Mouse (Mus musculus) lung, adult 18-20 months (tissue): ENCODE measurements around the gene 1700029J07Rik.
A peak's percentile ranks its signal among the peaks of the same experiment; 100 is the strongest.

ENCODE experiments used
- DNase-seq, 2 experiments: peaks; one replicate each; pipeline ENCODE4 v3.0.0; 2022; ENCODE audit warnings: mixed read lengths in 2 of 2

The 1700029J07Rik gene

DNA sequence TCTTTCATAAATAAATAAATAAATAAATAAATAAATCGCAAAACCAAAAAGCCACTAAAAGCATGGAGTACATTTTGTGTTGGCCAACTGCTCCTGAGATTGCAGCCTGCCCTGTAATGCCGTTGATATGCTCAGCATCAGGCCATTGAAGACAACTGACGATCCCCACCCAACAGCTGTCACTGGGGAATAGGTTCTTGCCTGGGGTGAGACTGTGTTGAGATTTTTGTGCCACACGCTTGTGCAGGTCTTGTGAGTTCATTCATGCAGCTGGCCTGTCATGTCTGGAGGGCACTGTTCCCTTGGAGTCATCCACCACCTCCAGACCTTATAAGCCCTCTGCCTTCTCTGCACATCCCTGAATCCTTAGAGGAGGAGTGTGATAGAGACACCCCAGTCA lies 28.8 kb downstream of the 1700029J07Rik start:
- DNase-seq, result no peak

DNA sequence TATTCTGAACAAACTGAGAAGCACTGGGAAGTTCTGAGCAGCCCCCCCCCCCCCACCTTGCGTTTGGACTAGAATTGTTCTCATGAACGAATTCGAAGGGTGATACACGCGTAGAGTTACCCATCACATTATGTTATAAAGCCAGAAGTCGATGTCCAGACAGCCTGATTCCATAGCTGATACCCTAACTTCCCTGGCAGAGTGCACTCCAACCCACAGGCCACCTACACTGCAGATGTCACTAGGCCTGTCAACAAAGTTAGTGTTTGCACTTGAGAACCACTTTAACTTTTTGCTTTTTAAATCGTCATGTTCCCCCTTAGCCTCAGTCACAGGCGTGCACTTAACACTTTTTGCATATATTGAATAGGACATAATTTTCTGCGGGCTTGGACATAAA lies 38.1 kb downstream of the 1700029J07Rik start:
- no peak for DNase-seq

DNA sequence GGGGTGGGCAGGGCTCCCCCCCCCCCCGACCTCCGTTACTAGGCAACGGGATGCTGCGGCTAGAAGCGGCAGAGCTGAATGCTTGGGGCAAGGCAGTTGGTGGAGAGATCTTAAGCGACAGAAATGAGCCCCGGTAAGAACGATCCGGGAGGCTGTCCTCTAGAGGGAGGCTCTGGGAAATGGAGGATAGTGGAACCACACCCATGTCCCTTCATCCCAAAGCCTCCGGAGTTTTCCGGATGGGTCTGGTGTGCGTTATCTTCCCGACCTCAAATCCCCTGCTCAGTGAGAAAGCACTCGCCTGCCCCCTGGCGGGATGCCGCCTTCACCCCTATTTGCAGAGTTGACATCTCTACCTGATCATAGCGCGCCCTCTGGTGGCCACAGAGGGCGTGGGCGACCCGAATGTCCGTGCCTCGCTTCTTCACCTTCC lies 40.5 kb downstream of the 1700029J07Rik start, which contains the start of gene Ccdc110:
Gene Ccdc110, plus strand, starts transcription at position 38 of the 433 bp plus-strand sequence.
- peak; percentile 89 to 93 for DNase-seq

DNA sequence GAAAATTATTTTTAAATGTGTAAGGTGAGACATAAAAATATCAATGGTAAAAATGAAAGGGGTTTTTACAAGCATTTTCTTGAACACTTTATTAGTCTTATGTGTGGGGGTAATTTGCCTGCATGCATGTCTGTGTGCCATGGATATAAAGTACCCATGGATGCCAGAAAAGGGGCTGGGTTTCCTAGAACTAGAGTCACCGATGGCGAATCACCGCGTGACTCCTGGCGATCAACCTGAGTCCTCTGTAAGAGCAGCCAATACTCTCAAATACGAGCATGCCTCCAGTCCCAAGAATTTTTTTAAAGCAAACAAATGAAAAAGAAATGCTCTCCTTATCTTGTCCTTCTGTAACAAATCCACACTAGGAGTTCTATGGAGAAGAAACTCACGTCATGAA lies 52.9 kb downstream of the 1700029J07Rik start:
- no peak for DNase-seq

DNA sequence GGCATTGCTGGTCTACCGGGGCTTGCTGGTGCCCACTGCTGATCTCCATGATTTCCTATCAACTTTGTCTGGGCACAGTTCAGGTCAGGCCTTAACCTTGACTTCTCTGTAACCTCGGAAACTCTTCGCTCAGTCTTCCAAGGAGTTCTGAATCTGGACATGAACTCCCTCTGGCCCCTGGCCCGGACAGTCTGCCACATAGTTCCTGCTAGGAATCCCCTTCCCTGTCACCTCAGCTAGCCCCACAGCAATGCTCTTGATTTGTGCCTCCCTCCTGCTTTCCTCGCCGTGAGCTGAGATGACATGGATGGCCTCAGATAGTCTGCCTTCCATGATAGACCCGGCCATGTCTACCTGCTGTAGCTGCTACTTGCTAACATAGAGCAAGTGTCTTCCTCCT lies 54.7 kb downstream of the 1700029J07Rik start:
- DNase-seq, result no peak

DNA sequence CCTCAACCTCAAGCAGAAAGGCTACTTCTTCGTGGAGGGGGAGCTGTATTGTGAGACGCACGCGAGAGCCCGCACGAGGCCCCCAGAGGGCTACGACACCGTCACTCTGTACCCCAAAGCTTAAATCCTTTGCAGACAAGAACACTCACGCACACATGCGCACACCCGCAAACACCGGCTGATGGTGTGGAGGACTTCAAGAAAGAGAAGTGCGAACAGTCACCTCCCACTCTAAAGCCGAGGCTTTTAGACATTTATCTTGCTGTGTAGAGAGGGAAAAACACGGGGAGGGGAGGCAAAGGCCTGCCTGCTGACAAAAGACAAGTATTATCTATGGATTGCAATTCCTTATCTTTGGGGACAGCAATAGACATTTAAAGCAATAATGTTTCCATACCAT lies 56.2 kb downstream of the 1700029J07Rik start:
- no peak for DNase-seq

DNA sequence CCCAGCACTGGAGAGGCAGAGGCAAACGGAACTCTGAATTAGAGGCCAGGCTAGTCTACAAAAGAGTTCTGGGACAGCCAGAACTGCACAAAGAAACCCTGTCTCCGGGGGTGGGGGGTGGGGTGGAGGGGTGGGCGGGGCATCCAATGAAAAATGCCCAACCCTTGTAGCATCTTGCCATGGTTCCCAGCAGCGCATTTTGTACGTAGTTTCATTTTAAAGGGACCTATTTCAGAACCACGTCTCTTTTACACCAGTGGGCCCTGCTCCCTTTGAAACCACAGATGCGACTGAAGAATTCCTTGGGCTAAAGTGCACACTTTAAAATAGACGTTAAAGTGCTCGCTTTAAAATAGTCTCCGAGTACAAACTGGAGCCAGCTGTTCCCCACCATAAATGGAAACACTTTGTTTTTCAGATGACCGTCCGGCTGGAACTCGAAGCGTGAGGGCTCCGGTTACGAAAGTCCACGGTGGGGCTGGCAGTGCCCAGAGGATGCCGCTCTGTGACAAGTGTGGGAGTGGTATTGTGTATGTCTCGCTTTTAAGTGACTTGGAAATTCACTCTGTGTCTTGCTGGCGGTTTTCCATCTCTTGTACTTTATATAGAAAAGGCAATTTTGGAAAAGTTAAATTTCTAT lies 57.9 kb downstream of the 1700029J07Rik start:
- DNase-seq, result peak; percentile 58 to 59

DNA sequence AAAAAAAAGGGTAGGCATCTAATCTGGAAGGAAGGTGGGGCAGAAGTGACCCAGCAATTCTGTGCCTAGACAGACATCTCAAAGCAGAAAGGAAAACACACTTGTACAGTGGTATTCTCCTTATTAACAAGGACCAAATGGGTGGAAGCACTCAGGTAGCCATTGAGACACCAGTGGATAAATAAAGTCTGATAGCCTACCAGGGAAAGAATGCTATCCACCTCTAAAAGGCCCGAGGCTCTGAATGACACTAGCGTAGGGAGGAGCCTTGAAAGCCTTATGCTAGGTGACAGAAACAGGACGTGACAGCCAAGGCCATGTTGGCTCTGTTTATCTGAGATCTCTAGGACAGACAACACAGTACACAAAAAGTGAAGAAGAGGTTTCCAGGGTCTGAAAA lies 58.6 kb downstream of the 1700029J07Rik start:
- DNase-seq, result peak; percentile 25 to 60

DNA sequence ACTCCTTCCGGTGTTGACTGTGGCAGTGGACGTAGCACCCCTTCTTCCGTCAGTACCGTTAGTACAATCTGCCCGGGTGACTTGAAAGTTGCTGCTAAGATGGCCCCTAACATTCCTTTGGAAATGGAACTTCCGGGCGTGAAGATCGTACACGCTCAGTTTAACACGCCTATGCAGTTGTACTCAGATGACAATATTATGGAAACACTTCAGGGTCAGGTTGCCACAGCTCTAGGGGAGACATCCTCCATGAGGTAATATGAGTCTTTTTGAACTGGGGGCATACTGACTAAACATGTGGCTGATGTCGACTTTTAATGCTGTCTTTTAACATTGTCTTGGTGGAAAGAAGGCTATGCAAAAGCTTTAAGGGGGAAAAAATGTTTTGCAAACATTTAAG lies 61.3 kb downstream of the 1700029J07Rik start:
- no peak for DNase-seq

DNA sequence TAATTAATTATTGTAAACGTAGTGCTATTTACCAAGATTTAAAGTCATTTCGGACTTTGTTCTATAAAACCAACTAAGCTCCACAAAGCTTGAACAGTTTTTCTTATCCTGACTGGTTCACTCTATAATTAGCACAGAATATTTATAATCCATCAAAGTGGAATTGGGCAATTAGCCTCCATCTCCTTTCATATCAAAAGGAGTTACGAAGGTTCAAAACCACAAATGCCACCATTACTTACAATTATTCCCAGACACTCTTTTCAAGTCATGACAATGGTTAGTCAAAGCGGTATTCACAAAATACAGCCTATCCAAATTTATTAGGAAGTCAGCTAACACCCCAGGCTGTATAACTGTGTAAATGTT lies 68.8 kb downstream of the 1700029J07Rik start:
- DNase-seq, result no peak

DNA sequence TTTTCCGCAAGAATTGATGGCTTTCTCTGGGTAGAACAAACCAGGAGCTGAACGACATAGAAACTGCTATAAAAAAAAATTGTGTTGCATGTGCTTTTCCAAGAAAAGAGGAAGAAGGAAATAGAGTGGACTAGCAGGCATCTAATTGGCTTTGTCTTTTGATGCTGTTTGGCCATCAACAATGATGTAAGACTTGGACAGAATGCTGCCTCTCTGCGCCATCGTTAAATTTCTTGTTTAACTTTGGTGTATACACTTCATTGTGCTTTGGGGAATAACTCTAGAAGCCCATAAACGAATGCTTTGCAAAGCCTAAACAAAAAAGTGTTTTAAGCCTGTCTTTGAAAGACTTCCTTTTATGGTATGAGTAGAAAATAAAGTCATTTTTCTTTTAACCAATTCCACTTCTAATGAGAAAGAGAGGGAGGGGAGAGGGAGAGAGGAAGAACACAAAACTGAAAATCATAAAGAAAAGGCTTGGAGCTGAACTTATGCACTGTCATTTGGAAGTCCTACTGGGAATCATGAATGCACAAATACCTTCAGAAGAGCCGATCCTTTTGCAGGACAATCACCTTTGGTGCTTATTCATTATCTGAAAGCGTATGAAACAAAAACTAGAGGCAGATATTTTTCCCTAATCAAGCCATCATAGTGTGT lies 69.3 kb downstream of the 1700029J07Rik start:
- DNase-seq, result no peak

DNA sequence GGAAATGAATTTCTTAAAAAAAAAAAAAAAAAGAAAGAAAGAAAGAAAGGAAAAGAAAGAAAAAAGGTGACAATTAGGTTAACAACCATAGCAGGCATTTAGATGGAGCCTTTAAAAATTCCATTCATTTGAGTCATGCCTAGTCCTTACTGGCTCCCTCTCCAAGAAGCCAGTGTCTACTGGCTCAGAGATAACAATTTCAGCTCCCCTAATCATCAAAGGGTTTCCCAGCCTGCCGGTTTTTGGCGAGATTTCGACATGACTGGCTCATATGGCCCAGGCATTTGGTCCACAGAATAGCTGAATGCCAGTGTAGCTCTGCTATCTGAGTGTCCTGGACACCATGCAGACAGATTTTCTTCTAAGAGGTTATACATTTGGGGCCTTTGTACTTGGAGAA lies 71.4 kb downstream of the 1700029J07Rik start:
- peak in 1 of 2 experiments; percentile 45 for DNase-seq
